Mouse (Mus musculus): ENCODE measurements around the gene Smurf1. TPM values are rescaled to one million over a fixed set of nuclear protein-coding genes. Genes with fewer than 3 reads are reported as not detected.

Smurf1 gene
- total and polyA plus RNA-seq, 3 experiments, result 3.1 to 7.2 (median 4.3) TPM

DNA sequence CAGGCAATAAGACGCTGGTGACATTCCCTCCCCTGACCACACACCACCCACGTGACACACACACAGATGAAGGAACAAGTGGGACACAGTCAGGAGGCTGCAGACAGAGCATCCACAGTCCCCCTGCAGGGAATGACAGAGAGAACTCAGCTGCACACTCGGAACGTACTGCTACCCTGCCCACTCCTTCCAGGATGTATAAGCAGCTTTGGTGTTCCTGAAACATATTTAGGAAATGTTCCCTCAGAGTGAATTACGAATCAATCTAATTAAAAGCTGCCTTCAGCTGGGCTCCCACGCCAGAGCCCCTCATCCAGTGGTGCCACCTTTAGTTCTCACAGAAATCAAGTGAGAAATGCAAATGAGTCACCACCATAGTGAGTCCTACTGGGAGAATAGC lies 42.3 kb downstream of the Smurf1 start:
- dilution Hi-C loops (cut with MboI; ENCODE audit: extremely low pct_ligation_motif_present, extremely low pct_unique_long_range_greater_than_20kb, low sequenced_read_pairs), result no loop called here
- H3K79me2 ChIP-seq (replicated peaks; ENCODE audit: control insufficient read depth, extremely low read depth, insufficient read depth, poor library complexity, severe bottlenecking), result no peaks in the 10 kb centered on the region
- H3K4me1 ChIP-seq (ENCODE audit: control insufficient read depth in 1 of 2, insufficient read depth in 2 of 2), result peaks cover 0 to 6% of the 10 kb centered on the region in 2 experiments; a peak in 1 of 4 replicates
- no peaks in the 10 kb centered on the region for H3K9me3 ChIP-seq (replicated peaks; ENCODE audit: low read length)
- no peak for DNase-seq (ENCODE audit: extremely low read depth)
- H3K36me3 ChIP-seq (replicated peaks in 1 of 2; ENCODE audit: control insufficient read depth in 1 of 2, insufficient read depth in 1 of 2, low read length in 1 of 2), result no peaks in the 10 kb centered on the region
- H3K9ac ChIP-seq (ENCODE audit: insufficient read depth, low read depth), result no peak overlapping the region
- in situ Hi-C loops (cut with MboI; ENCODE audit: low pct_ligation_motif_present, low pct_unique_long_range_greater_than_20kb, low sequenced_read_pairs), result no loop called here
- TF ChIP-seq CHD2 (IDR thresholded peaks at IDR 0.05; ENCODE audit: low read length) (no peak), IRF4 (IDR thresholded peaks at IDR 0.05; ENCODE audit: low read depth, low read length) (no peak)
- H3K4me2 ChIP-seq (ENCODE audit: insufficient read depth, low read depth, poor library complexity, severe bottlenecking), result no peak overlapping the region
- H3K27me3 ChIP-seq (replicated peaks), result no peaks in the 10 kb centered on the region
- H3K27ac ChIP-seq (ENCODE audit: insufficient read depth, low read depth), result no peak overlapping the region
- no peak overlapping the region for H3K4me3 ChIP-seq (replicated peaks in 1 of 3; ENCODE audit: low read depth in 2 of 3, low read length in 2 of 3, poor library complexity in 1 of 3)

- no peak for DNase-seq (ENCODE audit: extremely low read depth)
- Histone ChIP-seq H3K9me3 (replicated peaks; ENCODE audit: low read length) (no peaks in the 10 kb centered on the region), H3K4me3 (replicated peaks in 1 of 3; ENCODE audit: low read depth in 2 of 3, low read length in 2 of 3, poor library complexity in 1 of 3) (no peak overlapping the region), H3K27me3 (replicated peaks) (no peaks in the 10 kb centered on the region), H3K4me1 (ENCODE audit: control insufficient read depth in 1 of 2, insufficient read depth in 2 of 2) (peaks cover 0 to 6% of the 10 kb centered on the region in 2 experiments; a peak in 1 of 4 replicates), H3K36me3 (replicated peaks in 1 of 2; ENCODE audit: control insufficient read depth in 1 of 2, insufficient read depth in 1 of 2, low read length in 1 of 2) (no peaks in the 10 kb centered on the region), H3K4me2 (ENCODE audit: insufficient read depth, low read depth, poor library complexity, severe bottlenecking) (no peak overlapping the region), H3K9ac (ENCODE audit: insufficient read depth, low read depth) (no peak overlapping the region), H3K27ac (ENCODE audit: insufficient read depth, low read depth) (no peak overlapping the region), H3K79me2 (replicated peaks; ENCODE audit: control insufficient read depth, extremely low read depth, insufficient read depth, poor library complexity, severe bottlenecking) (no peaks in the 10 kb centered on the region)
- in situ Hi-C loops (cut with MboI; ENCODE audit: low pct_ligation_motif_present, low pct_unique_long_range_greater_than_20kb, low sequenced_read_pairs) (no loop called here), dilution Hi-C loops (cut with MboI; ENCODE audit: extremely low pct_ligation_motif_present, extremely low pct_unique_long_range_greater_than_20kb, low sequenced_read_pairs) (no loop called here)
- no peak for TF ChIP-seq BHLHE40 (IDR thresholded peaks at IDR 0.05; ENCODE audit: low read depth, low read length)
- TF ChIP-seq CTCF (conservative IDR thresholded peaks at IDR 0.05 in 1 of 2, IDR thresholded peaks at IDR 0.05 in 1 of 2; ENCODE audit: low read depth in 2 of 2, low read length in 2 of 2), result no peak
- no peak for TF ChIP-seq KAT2A (IDR thresholded peaks at IDR 0.05; ENCODE audit: insufficient replicate concordance, low read length)
- TF ChIP-seq POLR2A (IDR thresholded peaks at IDR 0.05; ENCODE audit: low read depth, low read length), result no peak
- TF ChIP-seq POLR2AphosphoS2 (IDR thresholded peaks at IDR 0.05; ENCODE audit: low read depth, low read length), result no peak
- no peak for TF ChIP-seq UBTF (IDR thresholded peaks at IDR 0.05; ENCODE audit: low read depth, low read length)
- no peak for TF ChIP-seq ZKSCAN1 (IDR thresholded peaks at IDR 0.05; ENCODE audit: borderline replicate concordance, low read depth, low read length)
- no peak for TF ChIP-seq TBP (conservative IDR thresholded peaks at IDR 0.05; ENCODE audit: low read depth, low read length)
These were observed 45.9 kb downstream of the Smurf1 start for GRCm38 (mm10) chr5:144919790-144920189.

DNA sequence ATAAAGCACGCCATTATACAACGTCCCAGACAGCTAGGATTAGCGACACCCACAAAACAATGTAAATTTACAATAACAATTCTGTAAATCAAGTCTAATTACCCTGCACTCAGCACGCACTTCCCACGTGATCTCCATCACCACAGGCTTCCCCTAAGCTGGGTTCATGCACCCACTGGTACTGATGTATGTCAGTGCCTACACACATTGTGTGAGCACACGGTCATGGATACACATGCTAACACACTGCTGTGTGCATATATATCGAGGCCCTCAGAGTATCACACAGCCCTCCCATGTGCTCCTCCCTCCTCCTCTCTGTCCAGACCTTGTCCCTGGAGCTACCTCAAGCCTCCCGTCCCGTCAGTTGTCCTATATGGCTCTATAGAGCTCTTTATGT lies 46.5 kb downstream of the Smurf1 start:
- no peak overlapping the region for H3K9ac ChIP-seq (ENCODE audit: insufficient read depth, low read depth)
- no peaks in the 10 kb centered on the region for H3K79me2 ChIP-seq (replicated peaks; ENCODE audit: control insufficient read depth, extremely low read depth, insufficient read depth, poor library complexity, severe bottlenecking)
- TF ChIP-seq E2F4 (IDR thresholded peaks at IDR 0.05; ENCODE audit: insufficient replicate concordance, low read depth, low read length) (no peak), PAX5 (IDR thresholded peaks at IDR 0.05; ENCODE audit: low read length) (no peak), TBP (conservative IDR thresholded peaks at IDR 0.05; ENCODE audit: low read depth, low read length) (no peak), USF1 (IDR thresholded peaks at IDR 0.05; ENCODE audit: low read depth, low read length) (no peak), MYC (IDR thresholded peaks at IDR 0.05; ENCODE audit: low read depth, low read length) (no peak), NRF1 (IDR thresholded peaks at IDR 0.05; ENCODE audit: low read depth, low read length) (no peak), MAFK (IDR thresholded peaks at IDR 0.05; ENCODE audit: insufficient replicate concordance, low read length) (no peak), USF2 (conservative IDR thresholded peaks at IDR 0.05; ENCODE audit: low read depth, low read length) (no peak), SMC3 (IDR thresholded peaks at IDR 0.05; ENCODE audit: low read depth, low read length) (no peak), MAX (IDR thresholded peaks at IDR 0.05; ENCODE audit: low read length) (no peak), ZMIZ1 (IDR thresholded peaks at IDR 0.05; ENCODE audit: low read depth, low read length) (no peak), IRF4 (IDR thresholded peaks at IDR 0.05; ENCODE audit: low read depth, low read length) (no peak), KAT2A (IDR thresholded peaks at IDR 0.05; ENCODE audit: insufficient replicate concordance, low read length) (no peak), RCOR1 (conservative IDR thresholded peaks at IDR 0.05; ENCODE audit: low read depth, low read length) (no peak), CHD1 (IDR thresholded peaks at IDR 0.05; ENCODE audit: low read depth, low read length) (no peak), POLR2A (IDR thresholded peaks at IDR 0.05; ENCODE audit: low read depth, low read length) (no peak), NELFE (IDR thresholded peaks at IDR 0.05; ENCODE audit: low read depth, low read length) (no peak), SIN3A (IDR thresholded peaks at IDR 0.05; ENCODE audit: low read length) (no peak), RAD21 (IDR thresholded peaks at IDR 0.05; ENCODE audit: low read depth, low read length) (no peak), MXI1 (IDR thresholded peaks at IDR 0.05; ENCODE audit: low read depth, low read length) (no peak)
- H3K27me3 ChIP-seq (replicated peaks), result no peaks in the 10 kb centered on the region
- in situ Hi-C loops (cut with MboI; ENCODE audit: low pct_ligation_motif_present, low pct_unique_long_range_greater_than_20kb, low sequenced_read_pairs), result no loop called here
- peaks cover 0 to 6% of the 10 kb centered on the region in 2 experiments; a peak in 1 of 4 replicates for H3K4me1 ChIP-seq (ENCODE audit: control insufficient read depth in 1 of 2, insufficient read depth in 2 of 2)
- no peaks in the 10 kb centered on the region for H3K9me3 ChIP-seq (replicated peaks; ENCODE audit: low read length)
- no peak overlapping the region for H3K27ac ChIP-seq (ENCODE audit: insufficient read depth, low read depth)
- DNase-seq (ENCODE audit: extremely low read depth), result no peak
- no peaks in the 10 kb centered on the region for H3K36me3 ChIP-seq (replicated peaks in 1 of 2; ENCODE audit: control insufficient read depth in 1 of 2, insufficient read depth in 1 of 2, low read length in 1 of 2)
- no peak overlapping the region for H3K4me3 ChIP-seq (replicated peaks in 1 of 3; ENCODE audit: low read depth in 2 of 3, low read length in 2 of 3, poor library complexity in 1 of 3)
- no peak overlapping the region for H3K4me2 ChIP-seq (ENCODE audit: insufficient read depth, low read depth, poor library complexity, severe bottlenecking)
- dilution Hi-C loops (cut with MboI; ENCODE audit: extremely low pct_ligation_motif_present, extremely low pct_unique_long_range_greater_than_20kb, low sequenced_read_pairs), result no loop called here

Data from CH12.LX (cell line).